Mouse (Mus musculus) erythroid progenitor cell, adult 5-6 weeks (primary cell): ENCODE results near the gene Prss22. TPM values are rescaled to one million over a fixed set of nuclear protein-coding genes. Genes with fewer than 3 reads are reported as not detected.

Experiments used
- ATAC-seq: replicated peaks from 2 replicates; pipeline ENCODE4 v1.8.0; 2016; ENCODE audit warnings: moderate number of reproducible peaks, mild to moderate bottlenecking, moderate TSS enrichment, inconsistent platforms; ENCODE audit not compliant: poor library complexity, low FRiP score, severe bottlenecking
- total RNA-seq, 2 experiments: library from RNA; stranded (forward) in 1 of 2; stranded (reverse) in 1 of 2; fragments of 150-400 nt in 1 of 2; fragments of 186-747, 209-891 nt in 1 of 2; gene quantifications; 2 replicates each; pipeline versions ENCODE4 v1.2.3 to v1.2.4; 2015 to 2017; ENCODE audit warnings: low replicate concordance in 2 of 2

Prss22 gene
- total RNA-seq (2015; ENCODE audit: low replicate concordance) (not detected in 2 replicates), total RNA-seq (2017; ENCODE audit: low replicate concordance) (not detected in 2 replicates)

DNA sequence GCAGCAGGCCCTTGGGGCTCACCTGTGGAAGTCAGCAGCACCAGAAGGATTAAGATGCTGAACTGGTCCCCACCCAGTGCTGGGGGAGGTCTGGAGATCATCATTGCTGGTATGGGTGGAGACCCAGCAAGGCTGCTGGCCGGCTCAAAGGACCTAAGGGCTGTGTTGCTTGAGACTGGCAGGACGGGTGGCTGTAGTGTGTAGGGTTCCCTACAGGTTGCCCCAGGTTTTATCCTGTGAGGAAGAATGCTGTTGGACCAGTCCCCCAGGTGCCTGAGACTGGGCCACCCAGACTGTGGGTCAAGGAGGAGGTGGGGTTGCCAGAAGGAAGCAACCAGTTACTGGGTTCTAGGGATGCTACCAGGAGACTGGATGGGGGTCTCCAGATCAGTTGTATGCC, at the start of gene Prss22:
TSS of gene Prss22 (minus strand) at position 200 of the 400 bp plus-strand sequence.
- ATAC-seq, result no peak

DNA sequence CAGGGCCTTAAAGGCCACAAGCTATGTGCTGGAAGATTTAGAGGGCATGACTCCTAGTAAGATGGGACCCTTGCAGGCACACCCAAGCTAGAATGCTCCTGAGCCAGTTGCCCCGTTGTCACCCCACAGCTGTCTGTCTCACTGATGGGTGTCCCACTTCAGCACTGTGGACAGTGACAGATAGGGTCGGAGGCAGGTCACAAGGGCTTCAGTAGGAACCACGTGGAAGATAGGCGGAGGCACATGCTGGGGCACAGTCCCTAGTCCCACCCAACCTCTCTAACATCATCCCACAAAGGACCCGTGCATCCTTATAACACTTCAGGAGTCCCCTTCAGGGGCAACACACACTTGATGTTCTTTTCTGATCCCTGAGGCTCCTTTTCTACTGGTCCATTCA, 48.1 kb upstream of the Prss22 start:
- no peak for ATAC-seq

DNA sequence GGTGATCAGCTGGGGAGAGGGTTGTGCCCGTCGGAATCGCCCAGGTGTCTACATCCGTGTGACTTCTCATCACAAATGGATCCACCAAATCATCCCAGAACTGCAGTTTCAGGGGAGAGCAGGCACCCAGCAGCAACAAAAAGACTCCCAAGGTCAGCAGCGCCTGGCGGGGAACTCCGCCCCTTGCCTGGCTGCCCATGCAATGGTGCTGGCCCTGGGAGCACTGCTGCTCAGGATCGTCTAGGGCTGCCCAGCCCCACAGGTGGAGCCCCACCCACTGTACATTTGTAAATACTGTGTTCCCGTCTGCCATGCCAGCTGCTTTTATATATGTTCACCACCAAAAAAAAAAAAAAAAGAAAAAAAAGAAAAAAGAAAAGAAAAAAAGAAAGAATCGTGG, 47.7 kb upstream of the Prss22 start:
- ATAC-seq, result no peak

DNA sequence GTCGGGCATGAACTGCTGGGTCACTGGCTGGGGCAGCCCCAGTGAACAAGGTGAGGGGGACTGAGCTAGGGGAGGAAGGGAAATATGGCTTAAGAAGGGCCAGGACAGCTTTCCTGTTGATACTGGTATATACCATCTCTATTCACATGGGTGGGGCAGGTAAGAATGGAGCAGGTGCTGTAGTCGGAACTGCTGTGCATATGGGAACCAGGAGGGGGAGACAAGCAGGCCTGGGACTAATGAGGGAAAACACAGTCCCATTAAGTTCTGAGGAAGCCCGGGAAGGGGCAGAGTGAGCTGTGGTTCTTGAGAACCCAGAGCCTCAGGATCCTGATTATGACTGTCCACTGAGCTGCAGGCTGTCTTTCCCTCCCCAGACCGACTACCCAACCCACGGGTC, 46.6 kb upstream of the Prss22 start:
- no peak for ATAC-seq

DNA sequence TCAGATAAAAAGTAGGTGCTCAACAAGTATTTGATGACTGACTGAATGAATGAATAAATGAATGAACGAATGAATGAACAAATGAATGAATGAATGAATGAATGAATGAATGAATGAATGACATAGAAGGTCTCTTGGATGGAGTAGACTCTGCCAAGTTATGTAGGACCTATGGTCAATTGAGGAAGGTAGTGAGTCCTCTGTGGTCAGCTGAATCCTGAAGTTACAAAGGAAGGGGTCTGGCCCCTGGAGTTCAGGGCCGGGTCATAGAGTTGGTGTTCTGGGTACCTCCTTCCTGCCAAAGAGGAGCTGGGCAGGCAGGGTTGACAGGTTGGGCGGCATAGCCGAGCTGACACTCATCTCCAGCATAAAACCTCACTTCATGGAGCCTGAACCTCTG, 39.9 kb upstream of the Prss22 start, which contains the start of gene Prss27:
TSS of gene Prss27 (plus strand) at position 301 of the 400 bp plus-strand sequence.
- ATAC-seq, result no peak

DNA sequence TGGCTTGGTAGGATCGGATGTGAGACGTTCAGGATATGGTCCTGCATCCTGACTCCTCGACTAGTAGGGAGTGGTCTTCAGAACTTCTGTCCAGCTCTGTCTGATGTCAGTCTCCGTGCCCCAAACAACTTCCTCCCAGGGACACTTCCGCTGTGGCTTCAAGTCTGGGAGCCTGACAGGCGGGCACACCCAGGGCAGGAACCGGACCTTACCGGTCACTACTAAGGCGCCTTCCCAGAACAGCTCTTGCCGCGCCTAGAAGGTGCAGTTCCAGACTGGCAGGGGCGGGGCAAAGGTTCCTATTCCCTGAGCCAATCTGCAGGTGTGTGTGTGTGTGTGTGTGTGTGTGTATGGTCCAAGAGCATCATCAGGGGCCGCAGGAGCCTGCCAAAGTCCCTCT, 39.5 kb upstream of the Prss22 start:
- no peak; the same call in 1 of the 2 replicates for ATAC-seq

DNA sequence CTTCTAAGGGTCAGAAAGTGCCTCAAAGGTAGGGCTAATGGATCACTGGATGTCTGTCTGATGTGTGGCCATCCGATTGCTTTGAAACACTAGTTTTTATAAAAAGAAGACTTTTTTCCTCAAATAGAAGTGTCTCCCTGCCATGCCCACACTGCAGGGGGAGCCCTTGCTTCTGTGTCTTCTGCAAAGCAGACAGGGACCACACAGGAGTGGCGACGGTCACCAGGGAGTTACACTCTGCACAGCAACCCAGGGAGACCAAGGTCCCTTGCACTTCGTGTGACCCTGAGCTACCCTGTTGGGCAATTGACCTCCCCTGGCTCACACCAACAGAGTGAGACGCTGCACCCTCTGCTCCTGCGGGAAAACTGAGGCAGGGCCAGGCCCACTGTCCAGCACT, 39.1 kb upstream of the Prss22 start:
- 0 out of 2 replicates have a peak, but pooled peaks have one; percentile 15 for ATAC-seq

DNA sequence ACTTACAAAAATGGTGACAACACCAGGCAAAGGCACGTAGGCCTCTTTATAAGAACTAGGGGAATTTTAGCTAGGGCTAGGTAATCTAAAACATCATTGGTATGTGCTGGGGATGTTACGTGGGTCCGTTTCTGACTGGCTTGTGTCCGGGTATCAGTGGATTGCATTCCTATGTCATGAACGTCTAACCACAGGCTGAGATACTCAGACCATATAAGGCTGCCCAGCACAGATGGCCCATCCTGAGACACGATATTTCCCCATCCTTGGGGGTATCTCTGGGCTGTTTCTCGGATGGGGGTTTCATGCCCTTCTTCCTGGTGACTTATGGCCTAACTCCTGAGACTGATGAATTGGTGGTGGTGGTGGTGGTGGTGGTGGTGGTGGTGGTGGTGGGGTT, 37.2 kb upstream of the Prss22 start:
- ATAC-seq, result no peak

DNA sequence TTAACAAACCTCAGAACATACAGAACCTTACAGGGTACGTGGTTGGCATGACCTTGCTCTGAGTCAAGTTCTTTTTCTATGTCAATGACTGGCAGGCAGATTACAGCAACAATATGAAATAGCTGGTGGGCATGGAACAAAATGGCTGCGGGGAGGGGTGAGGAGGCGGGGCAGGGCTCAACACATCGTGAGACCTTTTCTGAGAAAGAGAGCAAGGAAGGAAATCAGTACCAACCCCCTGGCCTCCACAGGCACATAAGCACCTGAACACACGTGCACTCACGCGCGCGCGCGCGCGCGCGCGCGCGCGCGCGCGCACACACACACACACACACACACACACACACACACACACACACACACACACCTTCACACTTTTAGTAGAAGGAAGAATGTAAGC, 32.7 kb upstream of the Prss22 start:
- no peak for ATAC-seq

DNA sequence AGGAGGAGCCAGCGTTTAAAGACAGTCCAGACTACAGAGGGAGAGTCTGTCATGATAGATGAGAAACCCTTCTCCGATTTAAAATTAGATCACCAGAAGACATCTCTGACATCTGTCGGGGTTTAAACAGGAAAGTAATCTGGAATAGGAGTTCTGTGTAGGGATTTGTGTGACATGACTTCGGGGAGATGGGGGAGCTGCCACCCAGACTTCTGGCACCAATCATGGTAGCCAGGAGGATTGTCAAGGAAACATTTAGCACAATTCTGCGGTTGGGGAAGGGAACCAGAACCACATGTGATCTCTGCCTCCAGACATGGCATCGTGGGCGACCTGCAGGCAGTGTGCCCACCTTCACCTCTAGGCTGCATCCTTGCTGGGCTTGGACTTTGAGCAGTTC, 31.6 kb upstream of the Prss22 start:
- ATAC-seq, result no peak

DNA sequence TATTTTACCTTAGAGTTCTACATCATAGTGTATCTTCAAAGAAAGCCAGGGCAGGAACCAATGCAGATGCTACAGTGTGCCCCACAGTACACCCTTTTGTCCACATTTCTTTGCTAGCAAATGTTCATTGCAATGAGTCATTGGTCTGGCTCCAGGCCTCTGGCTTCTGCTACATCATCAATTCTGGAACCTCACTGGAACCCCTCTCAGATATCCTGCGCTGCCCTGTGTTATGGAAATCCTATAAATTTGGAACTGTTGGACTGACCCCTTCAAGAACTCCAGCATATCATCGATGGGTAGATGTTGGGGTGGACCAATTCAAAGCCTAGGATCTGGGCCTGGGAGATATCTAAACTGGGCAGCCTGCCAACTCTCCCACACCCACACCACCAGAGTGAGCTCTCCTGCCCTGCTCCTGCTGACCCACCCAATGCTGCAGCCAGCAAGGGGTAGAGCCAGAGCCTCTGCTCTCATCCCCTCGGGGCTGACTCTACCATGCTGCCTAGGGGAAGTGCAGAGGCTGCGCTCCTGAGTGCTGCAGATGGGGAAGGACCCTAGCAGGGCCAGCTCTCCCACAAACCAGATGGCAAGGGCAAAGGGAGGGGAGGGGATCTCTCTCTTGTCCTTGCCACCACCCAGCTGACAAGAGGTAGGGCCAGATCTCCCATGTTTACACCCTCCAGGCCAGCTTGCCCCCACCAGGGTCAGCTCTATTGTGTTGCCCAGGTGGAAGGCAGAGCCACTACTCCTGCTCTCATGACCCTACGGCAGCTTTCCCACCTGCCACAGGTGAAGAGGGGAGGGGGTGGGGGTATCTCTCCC, 23.7 kb upstream of the Prss22 start:
- peak; percentile 98 for ATAC-seq

DNA sequence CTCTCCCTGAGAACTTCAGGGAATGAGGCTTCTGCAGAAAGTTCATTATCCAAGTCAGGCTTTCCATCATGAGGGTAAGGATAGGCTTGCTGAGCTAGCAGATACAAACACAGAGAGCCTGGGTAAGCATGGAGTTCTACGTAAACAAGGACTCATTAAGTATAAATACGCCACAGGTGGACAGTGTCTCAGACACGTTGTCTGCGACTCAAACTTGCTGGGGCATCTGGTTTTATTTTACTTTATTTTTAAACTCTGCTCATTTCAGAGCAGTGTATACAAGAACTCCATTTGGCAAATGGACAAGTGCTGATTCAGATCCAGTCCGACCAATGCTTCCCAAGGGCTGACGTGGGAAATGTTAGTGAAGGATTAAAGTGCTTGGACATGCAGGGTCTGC, 22.8 kb upstream of the Prss22 start:
- ATAC-seq, result no peak

DNA sequence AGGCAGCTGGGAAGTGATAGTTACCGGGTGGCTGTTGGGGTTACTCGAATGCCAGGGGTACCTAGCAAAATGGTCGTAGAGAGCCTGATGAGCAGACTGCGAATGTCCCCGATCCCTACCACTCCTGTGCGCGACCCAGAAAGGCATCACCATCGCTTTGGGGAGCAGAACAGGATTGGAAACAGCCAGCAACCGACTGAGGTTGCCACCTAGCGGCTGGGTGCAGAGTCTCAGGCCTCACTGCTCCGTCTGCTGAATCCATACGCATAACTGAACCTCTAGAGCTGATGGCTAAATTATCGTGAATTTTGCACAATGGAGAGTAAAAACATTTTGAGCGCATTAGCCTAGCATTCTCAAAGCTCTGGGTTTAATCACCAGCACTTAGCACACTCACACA, 17.8 kb upstream of the Prss22 start:
- ATAC-seq, result peak; percentile 79; the same call in 1 of the 2 replicates

DNA sequence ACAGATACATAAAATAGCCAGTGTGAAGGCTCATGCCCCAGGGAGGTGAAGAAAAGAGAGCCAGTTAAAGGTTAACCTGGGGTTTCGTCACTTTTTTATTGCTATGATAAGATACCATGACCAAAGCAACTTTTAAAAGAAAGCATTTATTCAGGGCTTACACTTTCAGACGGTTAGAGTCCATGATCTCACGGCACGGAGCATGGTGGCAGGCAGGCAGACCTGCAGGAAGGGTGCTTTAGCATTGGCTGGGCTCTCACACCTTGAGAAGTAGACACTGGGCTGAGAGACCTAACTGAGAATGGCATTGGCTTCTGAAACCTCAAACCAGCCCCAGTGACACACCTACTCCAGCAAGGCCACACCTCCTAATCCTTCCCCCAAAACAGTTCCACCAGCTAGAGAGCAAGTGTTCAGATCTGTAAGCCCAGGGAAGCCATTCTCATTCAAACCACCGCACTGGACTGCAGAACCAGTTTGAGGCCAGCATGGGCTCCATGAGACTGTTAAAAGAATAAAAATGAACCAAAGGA, 16.6 kb upstream of the Prss22 start:
- ATAC-seq, result no peak

DNA sequence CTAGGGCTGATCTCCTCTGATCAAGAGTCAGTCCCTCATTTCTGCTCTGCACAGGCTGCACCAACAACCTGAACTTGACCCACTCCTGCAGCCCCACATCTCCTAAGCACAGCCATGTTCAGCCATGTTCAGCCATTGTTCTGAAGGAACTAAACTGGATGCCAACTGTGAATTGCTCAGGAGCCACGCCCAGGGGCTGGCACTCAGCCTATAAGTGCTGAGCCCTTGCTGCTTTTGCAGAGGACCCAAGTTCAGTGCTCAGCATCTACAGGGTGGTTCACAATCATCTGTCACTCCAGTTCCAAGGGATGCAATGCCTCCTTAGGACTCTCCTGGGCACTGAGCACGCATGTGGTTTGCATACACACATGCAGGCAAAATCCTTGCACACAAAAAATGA, 15.0 kb upstream of the Prss22 start:
- ATAC-seq, result no peak

DNA sequence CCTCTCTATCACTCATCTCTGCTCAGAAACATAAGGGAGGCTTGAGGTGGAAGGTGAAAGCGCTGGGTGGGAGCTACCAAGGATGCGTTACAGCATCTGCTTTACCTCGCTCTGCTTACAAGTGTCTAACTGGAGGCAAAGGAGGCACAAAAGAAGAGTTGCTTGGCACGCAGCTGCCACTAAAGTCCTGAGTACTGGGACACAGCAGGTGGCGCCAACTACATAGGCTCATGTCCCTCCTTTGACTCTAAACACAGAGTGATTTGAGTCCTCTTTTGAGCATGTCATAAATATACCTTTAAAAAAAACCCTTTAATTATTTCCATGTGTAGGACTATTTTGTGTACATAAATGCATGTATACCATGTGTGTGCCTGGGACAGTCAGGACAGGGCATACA, 11.7 kb upstream of the Prss22 start:
- ATAC-seq, result no peak

DNA sequence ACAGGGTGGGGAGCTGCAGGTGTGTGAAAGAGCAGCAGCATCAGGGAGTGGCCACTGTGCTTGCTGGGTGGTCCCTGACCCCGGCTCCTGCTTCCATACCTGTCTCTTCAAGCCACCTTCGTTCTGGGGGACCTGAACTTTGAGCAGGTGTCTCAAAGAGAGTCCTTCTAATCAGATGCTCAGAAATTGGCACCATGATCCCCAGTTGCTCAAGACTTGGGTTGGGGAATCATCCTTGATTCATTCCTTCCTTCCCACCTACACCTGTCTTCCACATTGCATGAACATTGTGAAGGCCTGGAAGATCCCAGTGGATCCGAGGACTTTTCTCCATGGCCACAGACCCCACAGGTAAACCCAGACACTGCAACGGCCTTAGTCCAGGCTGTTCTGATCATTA, 10.2 kb upstream of the Prss22 start:
- ATAC-seq, result no peak

DNA sequence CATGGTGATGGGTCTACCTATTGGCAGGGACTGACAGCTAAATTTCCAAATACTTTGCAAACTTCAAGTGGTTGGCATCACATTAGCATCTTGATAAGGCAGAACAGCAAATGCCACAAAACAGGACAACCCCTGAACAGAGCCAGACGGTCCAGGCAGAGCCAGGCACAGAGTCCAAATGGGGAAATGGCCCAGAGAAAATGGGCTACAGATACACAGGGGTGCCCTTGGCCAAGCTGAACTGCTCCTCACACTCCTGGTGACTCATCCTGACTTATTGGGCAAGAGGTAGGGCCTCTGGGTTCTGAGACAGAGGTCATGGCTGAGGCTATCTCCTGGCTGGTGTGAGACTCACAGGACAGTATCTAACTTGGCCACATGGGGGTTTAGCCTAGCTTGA, 9.5 kb upstream of the Prss22 start:
- no peak for ATAC-seq

DNA sequence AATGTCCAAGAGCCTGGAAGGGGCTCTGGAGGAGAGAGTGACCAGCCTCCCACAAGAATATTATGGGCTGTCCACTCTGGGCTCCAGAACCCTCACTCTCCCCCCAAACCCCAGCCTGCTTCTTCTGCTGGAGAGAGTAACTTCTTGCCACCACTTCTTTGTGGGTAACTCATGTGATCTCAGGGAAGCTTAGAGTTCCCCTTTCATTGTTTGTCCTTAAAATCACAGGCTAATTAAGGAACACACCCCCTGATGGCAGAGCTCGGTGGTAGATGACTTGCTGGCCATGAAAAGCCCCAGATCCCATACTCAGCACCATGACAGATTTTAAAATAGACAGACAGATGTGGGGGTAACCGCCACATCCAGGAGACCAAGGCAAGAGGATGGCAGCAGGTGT, 9.0 kb upstream of the Prss22 start:
- no peak for ATAC-seq

DNA sequence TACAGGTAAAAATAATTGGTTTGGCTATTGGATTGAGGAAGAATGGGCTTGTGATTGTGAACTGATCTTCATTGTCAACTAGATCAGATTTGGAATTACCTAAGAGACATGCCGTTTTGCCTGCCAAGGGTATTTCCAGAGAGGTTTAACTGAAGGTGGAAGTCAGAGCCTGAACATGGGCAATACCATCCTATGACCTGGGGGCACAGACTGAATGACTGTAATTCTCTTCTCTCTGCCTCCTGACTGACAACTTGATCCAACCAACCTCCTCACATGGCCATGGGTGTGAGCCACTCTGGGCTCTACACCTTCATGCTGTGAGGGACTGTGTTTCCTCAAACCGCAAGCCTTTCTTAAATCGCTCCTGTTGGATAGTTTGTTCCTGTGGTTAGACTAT, 7.1 kb upstream of the Prss22 start:
- ATAC-seq, result no peak

DNA sequence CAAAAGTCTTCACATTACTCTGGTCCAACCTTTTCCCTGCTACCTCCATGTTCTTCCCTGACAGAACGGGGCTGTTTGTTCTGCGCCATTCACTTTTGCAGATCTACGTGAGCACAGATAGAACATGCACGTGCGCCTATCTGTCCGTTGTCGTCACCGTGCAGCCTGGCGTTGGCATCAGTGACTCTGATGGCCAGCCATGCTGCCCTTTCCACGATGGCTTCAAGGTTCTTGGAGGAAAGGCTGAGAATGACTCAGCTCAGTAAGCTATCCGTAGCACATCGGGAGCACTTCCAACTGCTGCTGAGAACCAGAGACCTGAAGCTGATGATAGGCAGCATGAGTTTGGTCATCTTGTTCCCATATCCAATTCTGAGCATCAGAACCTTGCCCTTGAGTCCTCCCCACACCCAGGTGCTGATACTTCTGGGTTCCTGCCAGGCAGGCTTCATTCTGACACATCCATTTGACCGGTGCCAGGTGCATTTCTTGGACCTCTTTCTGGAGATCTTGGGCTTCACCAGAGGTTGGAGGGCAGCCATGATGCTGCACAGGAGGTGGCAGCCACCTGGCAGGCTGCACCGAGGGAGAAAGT, 6.3 kb upstream of the Prss22 start:
- no peak for ATAC-seq
